Mouse (Mus musculus) kidney, postnatal 0 days (tissue): Measurements from ENCODE around the gene Psmd5. TPM values are rescaled to one million over a fixed set of nuclear protein-coding genes. Genes with fewer than 3 reads are reported as not detected.
"Not testable (repeated sequence)": the region's sequence is repeated elsewhere in the genome, so short reads cannot be mapped to it uniquely, and the experiment has no call there.

ENCODE experiments used
- ATAC-seq: fragments of 200-750 bp; cut with Nextera tagmentation; replicated peaks from 2 replicates; pipeline ENCODE4 v1.8.0; 2017; ENCODE audit warnings: low read depth, moderate number of reproducible peaks, moderate TSS enrichment, moderate library complexity; ENCODE audit not compliant: low FRiP score
- DNase-seq: peaks from one replicate; pipeline ENCODE4 v3.0.0-alpha.2; 2016; ENCODE audit warnings: low spot score
- H3K27ac ChIP-seq: fragments of 300-500 bp; sonication (generic); 2 replicates; pipeline ENCODE4 v1.5.1; 2014; ENCODE audit warnings: mild to moderate bottlenecking
- H3K27me3 ChIP-seq: fragments of 300-500 bp; sonication (generic); 2 replicates; pipeline ENCODE4 v1.6.1; 2014; ENCODE audit warnings: low read length, mixed read lengths; ENCODE audit not compliant: insufficient read depth
- H3K36me3 ChIP-seq: fragments of 300-500 bp; sonication (generic); 2 replicates; pipeline ENCODE4 v1.6.1; 2014; ENCODE audit warnings: low read length, mixed read lengths; ENCODE audit not compliant: insufficient read depth
- H3K4me1 ChIP-seq: fragments of 300-500 bp; sonication (generic); replicated peaks from 2 replicates; pipeline ENCODE4 v1.6.1; 2014; ENCODE audit warnings: antibody characterized with exemption, low read length, mixed read lengths; ENCODE audit not compliant: insufficient read depth
- H3K4me2 ChIP-seq: fragments of 300-500 bp; sonication (generic); 2 replicates; pipeline ENCODE4 v1.6.1; 2014; ENCODE audit warnings: mild to moderate bottlenecking, low read length, moderate library complexity, mixed read lengths
- H3K4me3 ChIP-seq: fragments of 300-500 bp; sonication (generic); replicated peaks from 2 replicates; pipeline ENCODE4 v1.5.1; 2014; ENCODE audit warnings: low read depth, low read length
- H3K9ac ChIP-seq: fragments of 300-500 bp; sonication (generic); 2 replicates; pipeline ENCODE4 v1.6.1; 2014; ENCODE audit warnings: low read depth, low read length
- H3K9me3 ChIP-seq: fragments of 300-500 bp; sonication (generic); replicated peaks from 2 replicates; pipeline ENCODE4 v1.6.1; 2016; ENCODE audit warnings: low read length, inconsistent platforms, mixed read lengths
- CTCF ChIP-seq: IDR thresholded peaks from 2 replicates; pipeline ENCODE4 v1.5.1; 2016; ENCODE audit warnings: antibody characterized with exemption, low read depth, mild to moderate bottlenecking, moderate library complexity
- WGBS: fragments of 180-500 bp; shearing (Covaris S2); extraction: QIAGEN DNeasy Blood & Tissue Kit; methylation state at CpG from one replicate; pipeline ENCODE4 v1.1.7; 2014; 5-methylcytosine and 5-hydroxymethylcytosine counted together
- polyA plus RNA-seq: library from polyadenylated mRNA; unstranded; fragments of >200 nt; fragmentation: Nextera tagmentation; extraction: Ambion mirVana; gene quantifications from 2 replicates; pipeline ENCODE4 v1.2.1, GENCODE M21; 2015

The Psmd5 gene
- polyA plus RNA-seq, 1 experiment from 2014 or later = 92.0 TPM

DNA sequence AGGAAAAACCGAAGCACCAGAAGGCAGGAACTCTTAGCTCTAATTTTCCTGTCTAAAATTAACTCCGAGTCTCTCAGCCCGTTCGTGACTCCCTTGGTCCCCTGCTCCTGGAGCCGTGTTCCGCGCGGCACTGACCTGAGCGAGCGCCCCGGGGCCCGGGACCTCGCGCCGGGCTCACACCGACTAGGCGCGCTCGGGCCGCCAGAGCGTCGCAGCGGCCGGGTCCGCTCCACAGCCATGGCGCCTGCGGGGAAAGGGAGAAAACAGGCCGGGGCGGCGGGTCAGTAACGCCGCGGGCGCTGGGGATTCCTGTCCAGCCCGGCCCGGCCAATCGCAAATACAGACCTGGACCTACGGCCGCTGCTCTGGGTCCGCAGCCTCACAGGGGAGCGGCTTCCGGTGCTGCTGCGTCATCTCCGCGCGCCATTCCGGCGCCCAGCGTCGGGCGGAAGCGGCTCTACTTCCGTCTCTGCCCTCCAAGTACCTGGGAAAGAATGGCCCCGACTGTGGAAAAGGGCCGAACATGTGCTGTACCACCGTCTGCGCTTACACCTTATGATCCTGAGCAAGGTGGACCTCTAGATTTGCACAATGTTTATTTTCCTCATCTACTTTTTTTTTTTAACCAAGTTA, 48.8 kb downstream of the Psmd5 start, which contains the start of gene Fbxw2:
Fbxw2 (minus strand) TSS at position 485 of the 633 bp plus-strand sequence.
- H3K9me3 ChIP-seq = no peaks in the 10 kb centered on the region
- no peak for TF ChIP-seq CTCF
- H3K4me2 ChIP-seq = peak within 1 kb of the TSS; percentile 81
- peaks cover 12% of the 10 kb centered on the region; the same call in 1 of the 2 replicates for H3K36me3 ChIP-seq
- ATAC-seq (peak; percentile 98), DNase-seq (peak; percentile 94)
- no peaks in the 10 kb centered on the region for H3K27me3 ChIP-seq
- peak within 1 kb of the TSS; percentile 97 for H3K4me3 ChIP-seq
- H3K9ac ChIP-seq = peak within 1 kb of the TSS; percentile 96
- 0 out of 2 replicates have a peak, but pooled peaks cover 8% of the 10 kb centered on the region for H3K4me1 ChIP-seq
- H3K27ac ChIP-seq = peak within 1 kb of the TSS; percentile 95
- WGBS = under 1% methylated on average over 56 of the region's 57 CpGs

DNA sequence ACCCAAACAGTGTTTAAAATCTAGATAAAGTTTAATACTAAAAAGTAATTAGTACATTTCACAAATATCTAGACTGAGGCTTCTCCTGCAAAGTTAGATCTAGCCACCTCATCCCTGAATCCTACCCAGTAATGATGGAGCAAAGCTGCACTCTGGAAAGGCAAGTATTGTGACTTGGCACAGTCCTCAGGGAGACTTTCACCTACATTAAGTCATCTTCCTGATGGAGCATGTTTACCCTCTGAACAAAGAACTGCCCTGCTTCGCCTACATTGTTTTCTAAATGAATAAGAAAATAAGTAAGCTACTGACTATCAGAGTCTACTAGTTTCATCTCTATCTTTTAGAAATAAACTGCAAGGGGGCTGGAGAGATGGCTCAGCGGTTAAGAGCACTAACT, 56.3 kb downstream of the Psmd5 start:
- Histone ChIP-seq H3K4me1 (no peaks in the 10 kb centered on the region), H3K4me3 (no peak overlapping the region), H3K27ac (no peak overlapping the region), H3K9me3 (no peaks in the 10 kb centered on the region), H3K36me3 (peaks cover 19% of the 10 kb centered on the region; the same call in 1 of the 2 replicates), H3K9ac (no peak overlapping the region), H3K27me3 (no peaks in the 10 kb centered on the region), H3K4me2 (no peak overlapping the region)
- TF ChIP-seq CTCF = no peak; the same call in 1 of the 2 replicates
- 94% methylated on average over 2 of the region's 2 CpGs for WGBS
- no peak for DNase-seq
- ATAC-seq = no peak

DNA sequence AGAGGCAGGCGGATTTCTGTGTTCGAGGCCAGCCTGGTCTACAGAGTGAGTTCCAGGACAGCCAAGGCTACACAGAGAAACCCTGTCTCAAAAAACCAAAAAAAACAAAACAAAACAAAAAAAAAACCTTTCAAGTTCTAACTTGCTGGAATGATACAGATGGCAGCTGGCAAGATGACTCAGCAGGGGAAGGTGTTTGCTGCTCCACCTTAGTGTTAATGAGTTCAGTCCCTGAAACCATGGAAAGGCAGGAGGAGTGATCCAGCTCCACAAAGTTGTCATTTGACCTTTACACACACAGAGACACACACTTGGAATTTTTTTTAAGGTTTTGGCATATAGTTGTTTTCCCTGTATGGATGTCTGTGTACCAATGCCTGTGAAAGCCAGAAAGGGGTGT, 58.9 kb downstream of the Psmd5 start:
- not testable (repeated sequence) for H3K9me3 ChIP-seq, H3K4me1 ChIP-seq, H3K4me2 ChIP-seq, H3K9ac ChIP-seq, ATAC-seq, DNase-seq, H3K27me3 ChIP-seq, H3K27ac ChIP-seq, H3K4me3 ChIP-seq
- H3K36me3 ChIP-seq = peaks cover 25% of the 10 kb centered on the region
- 97% methylated on average over 2 of the region's 2 CpGs for WGBS

DNA sequence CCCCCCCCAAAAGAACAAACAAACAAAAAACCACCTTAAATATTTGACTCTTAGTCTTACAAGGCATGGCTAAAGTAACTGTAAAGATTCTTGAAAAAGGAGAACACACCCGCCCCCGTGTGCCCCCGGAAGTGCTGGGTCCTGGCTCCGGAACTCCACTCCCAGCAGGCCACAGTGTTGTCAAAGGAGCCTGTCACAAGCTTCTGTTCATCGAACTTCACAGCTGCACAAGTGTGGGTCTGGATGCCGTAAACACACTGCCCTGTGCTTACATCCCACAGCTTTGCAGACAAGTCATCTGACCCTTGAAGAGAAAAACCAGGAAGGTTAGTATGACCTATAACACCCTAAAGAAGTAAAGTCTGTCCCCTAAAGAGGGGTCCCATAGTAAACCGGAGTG, 62.1 kb downstream of the Psmd5 start:
- no peak for ATAC-seq
- DNase-seq = no peak
- Histone ChIP-seq H3K36me3 (peaks cover 21% of the 10 kb centered on the region), H3K27me3 (no peaks in the 10 kb centered on the region), H3K9me3 (no peaks in the 10 kb centered on the region), H3K4me2 (no peak overlapping the region), H3K9ac (no peak overlapping the region), H3K4me1 (no peaks in the 10 kb centered on the region), H3K27ac (no peak overlapping the region), H3K4me3 (no peak overlapping the region)
- WGBS = 72% methylated on average over 7 of the region's 7 CpGs
- TF ChIP-seq CTCF = no peak

DNA sequence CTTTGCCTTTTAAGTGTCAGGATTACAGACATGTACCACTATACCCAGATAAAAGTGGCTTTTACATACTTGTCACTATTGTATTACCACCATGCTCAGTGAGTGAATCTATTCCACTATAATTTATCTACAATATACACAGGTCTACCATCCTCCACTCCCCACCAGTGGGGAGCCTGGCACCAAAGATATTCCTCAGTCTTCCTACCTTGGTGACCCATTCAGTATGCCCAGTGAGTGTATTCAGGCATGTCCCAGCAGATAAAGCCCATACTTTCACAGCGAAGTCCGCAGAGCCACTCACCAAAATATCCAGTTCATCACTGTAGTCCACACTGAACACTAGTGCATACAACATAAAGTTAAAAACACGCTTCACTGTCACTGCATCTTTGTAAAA, 64.0 kb downstream of the Psmd5 start:
- WGBS = 95% methylated on average over 3 of the region's 3 CpGs
- Histone ChIP-seq H3K27ac (no peak overlapping the region), H3K36me3 (peaks cover 27% of the 10 kb centered on the region), H3K9me3 (no peaks in the 10 kb centered on the region), H3K4me3 (no peak overlapping the region), H3K9ac (no peak overlapping the region), H3K4me2 (no peak overlapping the region), H3K4me1 (no peaks in the 10 kb centered on the region; the same call in 1 of the 2 replicates), H3K27me3 (no peaks in the 10 kb centered on the region)
- no peak for ATAC-seq
- no peak for TF ChIP-seq CTCF
- no peak for DNase-seq

DNA sequence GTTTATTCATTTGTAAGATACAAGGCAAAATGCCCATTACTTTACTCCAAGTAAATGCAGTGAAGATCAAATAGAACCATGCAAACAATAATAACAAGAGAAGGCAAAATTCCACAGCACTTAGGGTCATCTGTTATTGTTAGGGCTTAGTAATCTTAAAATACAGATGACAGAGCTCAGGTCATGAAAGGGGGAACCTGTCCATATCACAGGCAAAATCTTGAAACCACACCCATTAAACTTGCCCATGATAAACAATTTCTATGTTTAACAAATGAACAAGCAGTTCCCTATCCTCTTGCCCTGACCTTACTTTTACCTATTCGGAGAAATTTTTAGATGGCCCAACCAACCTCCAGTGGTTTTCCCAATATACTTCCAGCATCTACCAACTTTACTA, 65.2 kb downstream of the Psmd5 start:
- Histone ChIP-seq H3K27me3 (no peaks in the 10 kb centered on the region), H3K4me2 (no peak overlapping the region), H3K4me1 (no peaks in the 10 kb centered on the region; the same call in 1 of the 2 replicates), H3K36me3 (peaks cover 27% of the 10 kb centered on the region), H3K9me3 (no peaks in the 10 kb centered on the region), H3K9ac (no peak overlapping the region), H3K4me3 (no peak overlapping the region), H3K27ac (no peak overlapping the region)
- DNase-seq (no peak), ATAC-seq (no peak)
- 100% methylated on average over 1 of the region's 1 CpGs for WGBS
- TF ChIP-seq CTCF = no peak
